Mouse (Mus musculus): ENCODE data around the gene Gm2888.
"Not testable (repeated sequence)": the region's sequence is repeated elsewhere in the genome, so short reads cannot be mapped to it uniquely, and the experiment has no call there.

DNA sequence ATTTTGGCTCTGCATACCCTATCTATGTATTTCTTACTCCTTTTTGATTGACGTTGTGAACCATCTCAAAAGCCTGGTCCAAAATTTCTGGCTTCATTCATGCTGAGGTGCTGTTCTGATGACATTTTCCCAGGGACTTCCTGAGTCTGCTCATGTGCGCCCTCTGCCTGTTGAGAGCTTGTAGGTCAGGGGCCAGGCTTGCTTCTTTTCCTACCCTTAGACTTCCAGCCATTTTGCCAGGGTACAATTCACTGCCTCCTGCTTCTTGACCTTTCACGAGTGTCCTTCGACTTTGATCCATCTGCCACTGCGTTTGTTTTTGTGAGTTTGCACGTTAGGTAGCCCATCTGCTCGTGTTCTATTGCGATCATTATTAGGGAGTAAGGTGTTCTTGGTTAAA, 20.3 kb downstream of the Gm2888 start:
- not testable (repeated sequence) for TF ChIP-seq CTCF (IDR thresholded peaks at IDR 0.05; ENCODE audit: low read depth, low read length); GATA2 (IDR thresholded peaks at IDR 0.05; ENCODE audit: borderline replicate concordance, low read depth, low read length); GATA1 (IDR thresholded peaks at IDR 0.05; ENCODE audit: borderline replicate concordance, low read length); TAL1 (conservative IDR thresholded peaks at IDR 0.05; ENCODE audit: low read depth, low read length)

All from G1E (cell line).